Mouse (Mus musculus) mesoderm, embryonic 11.5 days (tissue): ENCODE results near the gene Tmem199.

Source experiments
- DNase-seq: peaks from one replicate; pipeline ENCODE4 v3.0.0-alpha.2; 2012; ENCODE audit warnings: low read depth, low spot score

The Tmem199 gene

DNA sequence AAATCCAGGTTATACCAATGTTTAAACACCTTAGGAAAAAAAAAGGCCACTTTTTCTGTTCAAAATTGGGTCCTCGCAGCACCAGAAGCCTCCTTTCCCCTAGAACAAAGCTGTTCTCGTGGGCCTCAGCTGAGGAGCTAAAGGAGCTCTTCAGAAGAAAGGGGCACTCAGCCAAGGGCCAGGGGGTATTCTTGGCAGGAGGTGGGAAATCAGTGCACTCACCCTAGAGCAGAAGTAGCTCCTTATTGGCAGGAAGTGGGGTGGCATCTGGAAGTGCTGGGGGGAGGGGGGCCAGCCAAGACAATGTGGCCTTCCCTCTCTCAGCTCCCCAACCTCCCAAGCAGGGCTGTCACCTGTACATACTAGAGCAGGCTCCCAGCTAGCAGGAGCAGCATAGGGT is 12.9 kb upstream of the Tmem199 start:
- no peak for DNase-seq

DNA sequence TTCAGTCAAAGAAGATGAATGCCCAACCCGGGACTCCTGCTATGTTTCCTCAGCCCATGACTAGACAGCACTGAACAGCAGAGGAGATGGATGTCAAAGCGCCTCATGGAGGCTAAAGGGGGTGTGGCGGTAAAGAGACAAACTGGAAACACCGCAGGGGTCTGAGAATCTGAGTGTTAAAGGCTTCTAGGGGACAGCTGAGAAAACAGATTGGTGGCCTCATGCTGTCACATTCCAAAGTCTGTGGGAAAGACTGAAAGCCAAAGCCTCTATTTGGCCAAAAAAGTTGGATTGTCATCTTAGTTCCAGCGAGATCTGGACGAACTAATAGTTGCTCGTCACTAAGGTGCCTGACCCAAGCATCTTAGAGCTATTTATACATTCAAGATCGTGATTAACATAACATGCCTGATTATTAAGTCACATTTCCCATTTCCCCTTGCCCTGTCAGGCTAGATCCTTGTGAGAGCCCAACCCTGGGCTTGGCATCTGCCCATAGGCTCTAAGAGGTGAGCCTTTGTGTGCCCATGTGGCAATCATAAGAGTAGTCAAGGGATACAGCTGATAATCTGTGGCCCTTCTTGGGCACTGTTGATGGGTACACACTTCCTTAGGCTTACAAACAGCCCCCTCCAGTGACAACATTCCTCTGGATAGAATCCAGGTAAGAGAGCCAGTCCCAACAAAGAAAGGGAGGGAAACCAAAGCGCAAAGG is 11.4 kb upstream of the Tmem199 start:
- DNase-seq, result peak; percentile 66

- DNase-seq, result no peak
These were observed 10.6 kb upstream of the Tmem199 start for GRCm38 (mm10) chr11:78522481-78522997.

GRCm38 (mm10) chr11:78521880-78522279 is 9.9 kb upstream of the Tmem199 start:
- DNase-seq, result no peak

GRCm38 (mm10) chr11:78518931-78519330 is 7.0 kb upstream of the Tmem199 start:
- DNase-seq, result no peak

- no peak for DNase-seq
These were observed 3.8 kb upstream of the Tmem199 start for GRCm38 (mm10) chr11:78515549-78516325.

DNA sequence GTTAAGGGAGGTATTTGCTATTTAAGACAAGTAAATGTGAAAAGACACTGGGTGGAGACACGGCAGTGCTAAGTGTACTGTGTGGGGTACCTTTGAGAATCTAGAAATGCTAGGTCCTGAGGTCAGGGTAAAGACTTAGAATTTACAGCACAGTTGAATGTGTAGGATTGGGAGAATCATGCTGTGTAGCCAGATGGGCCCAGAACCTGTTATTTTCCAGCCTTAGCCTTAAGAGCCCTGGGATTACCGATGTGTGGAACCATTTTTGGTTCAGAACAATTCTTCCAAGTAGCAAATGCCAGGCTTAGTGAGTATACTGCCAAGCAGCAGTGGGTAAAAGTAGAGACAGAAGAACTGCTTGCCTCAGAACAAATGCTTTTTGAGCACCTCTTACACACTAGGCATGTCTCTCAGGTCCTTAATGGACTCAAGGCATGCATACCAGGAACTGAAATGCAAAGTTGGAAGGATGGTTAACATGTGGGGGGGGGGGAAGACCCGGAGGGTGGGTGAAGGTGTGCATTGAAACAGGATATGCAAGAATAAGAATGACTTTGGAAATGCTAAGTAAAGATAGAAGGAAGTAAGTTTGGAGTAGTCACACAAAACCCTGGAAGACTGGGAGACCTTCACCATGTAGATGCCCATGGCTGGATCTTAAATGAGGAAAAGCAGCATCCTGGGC is 1.3 kb upstream of the Tmem199 start:
- no peak for DNase-seq

DNA sequence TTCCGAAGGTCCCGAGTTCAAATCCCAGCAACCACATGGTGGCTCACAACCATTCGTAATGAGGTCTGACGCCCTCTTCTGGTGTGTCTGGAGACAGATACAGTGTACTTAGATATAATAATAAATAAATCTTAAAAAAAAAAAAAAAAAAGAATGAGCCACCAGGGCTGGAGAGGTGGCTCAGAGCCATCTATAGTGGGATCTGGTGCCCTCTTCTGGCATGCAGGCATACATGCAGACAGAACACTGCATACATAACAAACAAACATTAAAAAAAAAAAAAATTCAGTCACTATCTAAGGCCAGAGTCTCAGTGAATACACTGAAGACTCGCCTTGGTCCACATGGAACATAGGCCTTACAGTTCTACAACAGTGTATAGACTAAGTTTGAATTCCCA is 2.8 kb downstream of the Tmem199 start:
- no peak for DNase-seq

GRCm38 (mm10) chr11:78505430-78505829 is 6.5 kb downstream of the Tmem199 start:
- no peak for DNase-seq

- DNase-seq, result no peak
These were observed 8.9 kb downstream of the Tmem199 start, which contains the start of gene Sebox for GRCm38 (mm10) chr11:78502909-78503650. Gene Sebox, plus strand, starts transcription at chr11:78503447.

- DNase-seq, result no peak
These were observed 10.4 kb downstream of the Tmem199 start for GRCm38 (mm10) chr11:78501529-78501928.

DNA sequence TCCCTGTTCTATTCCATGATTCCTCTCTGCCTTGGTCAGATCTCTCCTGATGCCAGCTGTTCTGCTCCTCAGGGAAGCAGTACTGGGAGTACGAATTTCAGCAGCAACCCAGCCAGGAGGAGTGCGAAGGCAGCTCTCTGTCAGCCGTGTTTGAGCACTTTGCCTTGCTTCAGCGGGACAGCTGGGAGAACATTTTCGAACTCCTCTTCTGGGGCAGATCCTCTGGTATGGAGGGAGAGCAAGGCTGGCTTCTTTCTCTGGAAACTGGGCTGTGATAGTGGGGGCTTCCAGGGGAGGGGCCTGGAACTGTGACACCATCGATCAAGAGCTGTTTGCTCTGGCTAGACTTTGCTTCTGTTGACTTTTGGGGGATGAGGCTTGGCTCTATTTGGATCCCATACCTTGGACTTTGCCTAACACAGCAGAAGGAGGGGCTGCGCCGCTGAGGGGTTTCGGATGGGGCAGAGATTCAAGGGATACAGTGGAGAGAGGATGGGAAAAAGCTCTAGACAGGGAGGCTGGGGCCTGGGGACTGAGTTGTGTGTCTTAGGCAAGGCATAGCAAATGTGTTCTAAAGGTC is 11.3 kb downstream of the Tmem199 start:
- no peak for DNase-seq

DNA sequence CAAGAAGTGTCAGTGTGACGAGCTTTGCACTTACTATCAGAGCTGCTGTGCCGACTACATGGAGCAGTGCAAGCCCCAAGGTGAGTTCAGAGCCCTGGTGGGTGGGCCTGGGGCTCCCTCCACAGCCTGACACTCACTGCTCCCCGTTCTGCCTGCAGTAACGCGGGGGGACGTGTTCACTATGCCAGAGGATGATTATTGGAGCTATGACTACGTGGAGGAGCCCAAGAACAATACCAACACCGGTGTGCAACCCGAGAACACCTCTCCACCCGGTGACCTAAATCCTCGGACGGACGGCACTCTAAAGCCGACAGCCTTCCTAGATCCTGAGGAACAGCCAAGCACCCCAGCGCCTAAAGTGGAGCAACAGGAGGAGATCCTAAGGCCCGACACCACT is 12.4 kb downstream of the Tmem199 start:
- no peak for DNase-seq

GRCm38 (mm10) chr11:78499004-78499403 is 13.0 kb downstream of the Tmem199 start, which contains the start of gene Vtn:
Gene Vtn, plus strand, starts transcription at chr11:78499091.
- no peak for DNase-seq

- peak; percentile 96 for DNase-seq
These were observed 14.1 kb downstream of the Tmem199 start, which contains the start of gene Sarm1 for GRCm38 (mm10) chr11:78497544-78498522. Gene Sarm1, minus strand, starts transcription at chr11:78497754.

DNA sequence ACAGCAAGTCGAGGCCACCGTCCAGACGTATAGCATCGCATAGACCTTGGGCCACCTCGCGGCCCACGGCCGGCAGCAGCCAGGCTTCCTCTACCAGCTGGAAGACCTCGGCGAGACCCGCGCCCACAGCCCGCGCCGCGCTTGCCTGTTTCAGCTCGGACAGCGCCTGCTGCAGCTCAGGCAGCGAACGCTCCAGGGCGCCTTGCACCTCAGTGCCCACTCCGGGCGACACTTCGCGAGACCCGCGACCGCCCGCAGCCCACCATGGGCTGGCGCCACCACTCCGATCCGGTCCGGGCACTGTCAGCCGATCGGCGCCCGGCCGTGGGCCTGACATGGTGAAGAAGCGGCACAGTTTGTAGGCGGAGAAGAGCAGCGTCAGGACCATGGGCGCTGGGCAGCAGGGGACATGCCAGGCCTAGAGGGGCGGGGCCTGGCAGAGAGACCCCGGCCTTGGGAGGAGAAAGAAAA is 14.9 kb downstream of the Tmem199 start:
- no peak for DNase-seq

GRCm38 (mm10) chr11:78495904-78496303 is 16.1 kb downstream of the Tmem199 start:
- peak; percentile 81 for DNase-seq

DNA sequence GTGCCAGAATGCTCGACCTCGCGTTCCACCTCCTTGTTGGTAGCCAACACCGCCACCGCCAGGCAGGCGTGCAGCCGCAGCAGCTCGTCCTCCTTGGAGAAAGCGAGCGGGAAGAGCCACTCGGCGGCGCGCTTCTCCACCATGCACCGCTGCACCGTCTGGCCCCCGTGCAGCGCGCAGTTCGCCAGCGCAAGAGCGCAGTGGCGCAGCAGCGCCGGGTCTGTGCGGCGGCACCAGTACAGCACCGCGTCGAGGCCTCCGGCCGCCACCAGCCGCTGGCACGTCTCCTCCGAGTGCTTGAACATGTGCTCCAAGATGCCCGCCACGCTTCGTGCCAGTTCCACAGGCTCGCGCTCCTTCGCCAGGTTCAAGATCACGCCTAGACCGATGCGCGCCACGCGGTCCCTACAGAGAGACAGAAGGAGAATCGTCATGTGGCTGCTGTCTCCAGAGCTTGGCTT is 21.2 kb downstream of the Tmem199 start:
- DNase-seq, result peak; percentile 64

DNA sequence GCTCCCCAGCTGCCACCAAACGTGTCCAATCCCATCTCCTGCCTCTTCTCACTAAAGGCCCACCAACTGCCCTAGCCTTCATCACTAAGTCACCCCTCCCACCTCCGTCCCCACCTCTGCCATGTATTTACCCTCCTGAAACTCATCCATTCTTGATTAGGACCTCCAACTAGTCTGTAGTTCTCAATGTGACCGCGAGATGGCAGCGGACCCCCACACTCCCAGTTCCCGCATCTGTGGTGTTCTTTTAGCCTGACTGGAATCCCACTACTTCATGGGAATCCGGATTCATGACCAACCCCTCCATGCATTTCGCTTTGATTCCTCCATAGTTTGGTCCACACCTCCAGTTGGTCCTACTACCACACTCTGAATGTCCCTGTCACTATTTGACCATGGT is 23.8 kb downstream of the Tmem199 start:
- peak; percentile 79 for DNase-seq
